Mouse (Mus musculus) liver, embryonic 14.5 days (tissue): ENCODE data around the gene Abhd17c.

Experiments used
- CTCF ChIP-seq: IDR thresholded peaks from 2 replicates; pipeline ENCODE4 v1.5.1; 2016; ENCODE audit warnings: antibody characterized with exemption, low read depth, control low read depth
- EP300 ChIP-seq: IDR thresholded peaks from 2 replicates; pipeline ENCODE4 v1.6.1; 2016; ENCODE audit warnings: antibody characterized with exemption, low read depth

GRCm38 (mm10) chr7:84153821-84154220, 2.1 kb upstream of the Abhd17c start:
- no peak for TF ChIP-seq CTCF
- no peak for TF ChIP-seq EP300
